Mouse (Mus musculus) kidney, adult 8-10 months (tissue): ENCODE measurements at regions not wholly inside any gene's neighbourhood (a gene's known extent, or its start where the extent isn't known, plus 50 kb on each side); places are given as distances from the start of the nearest gene placed in this dataset.
A peak's percentile ranks its signal among the peaks of the same experiment; 100 is the strongest.

Experiments
- DNase-seq, 2 experiments: peaks; one replicate each; pipeline ENCODE4 v3.0.0; 2022

- DNase-seq, result no peak
Observed at GRCm38 (mm10) chr13:53996867-53997266, 58.6 kb downstream of the Drd1 start.

GRCm38 (mm10) chr13:53992863-53993451, 62.5 kb downstream of the Drd1 start:
- DNase-seq, result no peak

- no peak for DNase-seq
Observed at GRCm38 (mm10) chr13:53979226-53979625, 76.3 kb downstream of the Drd1 start.

- no peak for DNase-seq
Observed at GRCm38 (mm10) chr13:53969421-53969820, 86.1 kb downstream of the Drd1 start.

- no peak for DNase-seq
Observed at GRCm38 (mm10) chr13:53956167-53956566, 99.3 kb downstream of the Drd1 start.

GRCm38 (mm10) chr13:53948056-53948455, 107.4 kb downstream of the Drd1 start:
- peak in 1 of 2 experiments; percentile 8 for DNase-seq

GRCm38 (mm10) chr13:53945681-53946080, 109.8 kb downstream of the Drd1 start:
- DNase-seq, result peak; percentile 26 to 46

- DNase-seq, result no peak
Observed at GRCm38 (mm10) chr13:53941005-53941747, 114.3 kb downstream of the Drd1 start.

- DNase-seq, result no peak
Observed at GRCm38 (mm10) chr13:53935174-53935699, 120.3 kb downstream of the Drd1 start.

GRCm38 (mm10) chr13:53934457-53934856, 121.0 kb downstream of the Drd1 start:
- no peak for DNase-seq

GRCm38 (mm10) chr13:53926128-53926527, 129.4 kb downstream of the Drd1 start:
- DNase-seq, result no peak

- DNase-seq, result no peak
Observed at GRCm38 (mm10) chr13:53924433-53924832, 131.1 kb downstream of the Drd1 start.

- no peak for DNase-seq
Observed at GRCm38 (mm10) chr13:53923721-53924374, 131.7 kb downstream of the Drd1 start.

GRCm38 (mm10) chr13:53921796-53922195, 133.7 kb downstream of the Drd1 start:
- DNase-seq, result no peak

- no peak for DNase-seq
Observed at GRCm38 (mm10) chr13:53919851-53920381, 135.6 kb downstream of the Drd1 start.

GRCm38 (mm10) chr13:53915456-53915855, 140.0 kb downstream of the Drd1 start:
- DNase-seq, result no peak

- DNase-seq, result peak in 1 of 2 experiments; percentile 5
Observed at GRCm38 (mm10) chr13:53914434-53914833, 141.1 kb downstream of the Drd1 start.

GRCm38 (mm10) chr13:53913501-53913900, 142.0 kb downstream of the Drd1 start:
- DNase-seq, result no peak

GRCm38 (mm10) chr13:53911846-53912245, 143.7 kb downstream of the Drd1 start:
- no peak for DNase-seq

GRCm38 (mm10) chr13:53911261-53911660, 144.2 kb downstream of the Drd1 start:
- DNase-seq, result no peak

GRCm38 (mm10) chr13:53910251-53910650, 145.3 kb downstream of the Drd1 start:
- DNase-seq, result no peak

- no peak for DNase-seq
Observed at GRCm38 (mm10) chr13:53904471-53904870, 151.0 kb downstream of the Drd1 start.

GRCm38 (mm10) chr13:53903626-53904025, 151.9 kb downstream of the Drd1 start:
- DNase-seq, result no peak

GRCm38 (mm10) chr13:53902831-53903230, 152.7 kb downstream of the Drd1 start:
- DNase-seq, result no peak
